Mouse (Mus musculus): Measurements from ENCODE around the gene Tas2r138. TPM values are rescaled to one million over a fixed set of nuclear protein-coding genes. Genes with fewer than 3 reads are reported as not detected.

Gene Tas2r138
- total and polyA plus RNA-seq, 3 experiments, result not detected

DNA sequence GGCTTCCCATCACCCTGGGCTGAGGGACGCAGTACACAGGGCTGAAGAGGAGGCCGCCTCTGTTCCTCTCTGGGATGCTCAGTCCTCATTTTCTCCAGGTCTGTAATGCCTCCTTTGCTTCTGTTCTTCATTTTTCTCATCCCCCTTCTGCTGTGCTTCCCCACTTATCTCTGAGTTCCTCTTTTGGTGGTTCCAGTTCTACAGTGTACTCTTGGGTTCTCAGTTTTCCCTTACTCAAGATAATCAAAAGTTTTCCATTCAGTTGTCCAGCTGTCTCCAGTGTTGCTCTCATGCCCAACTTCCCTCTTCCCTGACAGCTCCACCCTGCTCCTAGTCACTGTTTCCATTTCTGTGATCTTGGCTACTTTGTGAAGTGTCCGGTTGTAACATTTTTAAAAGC is 39.5 kb downstream of the Tas2r138 start:
- Histone ChIP-seq H3K9ac (ENCODE audit: control insufficient read depth, low read depth, low read length, poor library complexity, severe bottlenecking) (no peak overlapping the region), H3K27ac (ENCODE audit: control insufficient read depth, low read depth, low read length) (no peak overlapping the region), H3K36me3 (ENCODE audit: control insufficient read depth in 1 of 2, insufficient read depth in 2 of 2, low read length in 2 of 2) (no peaks in the 10 kb centered on the region), H3K9me3 (replicated peaks; ENCODE audit: insufficient read depth, low read length) (no peaks in the 10 kb centered on the region), H3K79me2 (ENCODE audit: control insufficient read depth, insufficient read depth, low read length, poor library complexity) (no peaks in the 10 kb centered on the region), H3K27me3 (ENCODE audit: control insufficient read depth in 1 of 2, insufficient read depth in 2 of 2, low read length in 2 of 2) (no peaks in the 10 kb centered on the region), H3K4me3 (ENCODE audit: control insufficient read depth in 1 of 2, insufficient read depth in 1 of 2, low read depth in 2 of 2, low read length in 2 of 2) (no peak overlapping the region), H3K4me1 (ENCODE audit: control insufficient read depth in 1 of 2, insufficient read depth in 2 of 2, low read length in 2 of 2) (no peaks in the 10 kb centered on the region)
- TF ChIP-seq GATA1 (IDR thresholded peaks at IDR 0.05; ENCODE audit: low read depth, low read length) (no peak), CHD2 (IDR thresholded peaks at IDR 0.05; ENCODE audit: low read length) (no peak), POLR2A (IDR thresholded peaks at IDR 0.05; ENCODE audit: control insufficient read depth in 1 of 2, insufficient read depth in 1 of 2, low read depth in 1 of 2, low read length in 2 of 2, poor library complexity in 1 of 2) (no peak), CTCF (IDR thresholded peaks at IDR 0.05 in 2 of 3, conservative IDR thresholded peaks at IDR 0.05 in 1 of 3; ENCODE audit: control insufficient read depth in 1 of 3, insufficient read depth in 1 of 3, low read depth in 2 of 3, low read length in 3 of 3, poor library complexity in 1 of 3, severe bottlenecking in 1 of 3) (no peak)
- no peak for DNase-seq (ENCODE audit: low read depth, low spot score)

DNA sequence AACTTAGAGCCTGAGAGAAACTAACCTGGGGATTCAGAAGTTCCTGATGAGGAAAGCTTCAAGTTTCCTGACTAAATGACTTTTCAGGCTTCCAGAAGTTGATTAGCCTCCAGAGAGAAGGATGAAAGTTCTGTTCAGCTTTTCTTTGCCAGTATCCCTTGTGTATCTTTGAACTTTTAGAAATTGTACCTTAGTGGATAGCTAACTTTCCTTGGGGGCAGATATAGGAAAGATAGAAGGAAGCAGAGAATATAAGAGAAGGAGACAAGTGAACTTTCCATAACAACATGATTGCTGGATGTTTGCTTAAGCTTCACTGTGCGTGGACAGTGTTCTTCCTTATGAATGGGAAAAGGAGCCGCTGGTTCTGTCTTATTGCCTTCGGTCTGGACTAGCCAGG is 43.9 kb downstream of the Tas2r138 start, which contains the start of gene Olfr460:
Olfr460 (plus strand) TSS at position 301 of the 400 bp plus-strand sequence.
- Histone ChIP-seq H3K36me3 (ENCODE audit: control insufficient read depth in 1 of 2, insufficient read depth in 2 of 2, low read length in 2 of 2) (no peaks in the 10 kb centered on the region), H3K79me2 (ENCODE audit: control insufficient read depth, insufficient read depth, low read length, poor library complexity) (no peaks in the 10 kb centered on the region), H3K4me3 (ENCODE audit: control insufficient read depth in 1 of 2, insufficient read depth in 1 of 2, low read depth in 2 of 2, low read length in 2 of 2) (no peak within 1 kb of the TSS), H3K9ac (ENCODE audit: control insufficient read depth, low read depth, low read length, poor library complexity, severe bottlenecking) (no peak within 1 kb of the TSS), H3K9me3 (replicated peaks; ENCODE audit: insufficient read depth, low read length) (no peaks in the 10 kb centered on the region), H3K27me3 (ENCODE audit: control insufficient read depth in 1 of 2, insufficient read depth in 2 of 2, low read length in 2 of 2) (no peaks in the 10 kb centered on the region), H3K4me1 (ENCODE audit: control insufficient read depth in 1 of 2, insufficient read depth in 2 of 2, low read length in 2 of 2) (no peaks in the 10 kb centered on the region), H3K27ac (ENCODE audit: control insufficient read depth, low read depth, low read length) (no peak within 1 kb of the TSS)
- TF ChIP-seq USF2 (IDR thresholded peaks at IDR 0.05; ENCODE audit: borderline replicate concordance in 1 of 2, insufficient read depth in 1 of 2, low read depth in 1 of 2, low read length in 2 of 2) (no peak), POLR2AphosphoS5 (IDR thresholded peaks at IDR 0.05; ENCODE audit: borderline replicate concordance, low read depth, low read length) (no peak), SIN3A (IDR thresholded peaks at IDR 0.05; ENCODE audit: low read length) (no peak), TCF12 (IDR thresholded peaks at IDR 0.05; ENCODE audit: low read depth, low read length) (no peak), RAD21 (IDR thresholded peaks at IDR 0.05; ENCODE audit: low read depth, low read length) (no peak), GABPA (IDR thresholded peaks at IDR 0.05; ENCODE audit: low read depth, low read length) (no peak), ZKSCAN1 (IDR thresholded peaks at IDR 0.05; ENCODE audit: low read depth, low read length) (no peak)
- DNase-seq (ENCODE audit: low read depth, low spot score), result no peak

Other genes starting within 250 kb of the Tas2r138 start
- gene E330009J07Rik, start 177.2 kb downstream of the Tas2r138 start, total RNA-seq (2012; rRNA removed), result 6.1 and 6.4 TPM in 2 replicates
- gene E330009J07Rik, start 177.2 kb downstream of the Tas2r138 start, polyA plus RNA-seq (2012; ENCODE audit: insufficient read depth in 1 of 2, insufficient read length in 2 of 2, low read depth in 1 of 2, low replicate concordance in 2 of 2, missing spikeins in 1 of 2), result 1 to 10 TPM in 1 of 2 experiments, not detected in 1; 5.9 TPM
- not detected in 2 replicates for gene Wee2, start 174.2 kb downstream of the Tas2r138 start, total RNA-seq (2012; rRNA removed)
- not detected for gene Wee2, start 174.2 kb downstream of the Tas2r138 start, polyA plus RNA-seq (2012; ENCODE audit: insufficient read depth in 1 of 2, insufficient read length in 2 of 2, low read depth in 1 of 2, low replicate concordance in 2 of 2, missing spikeins in 1 of 2)
- 97.2 and 99.2 TPM in 2 replicates for gene Ssbp1, start 142.0 kb downstream of the Tas2r138 start, total RNA-seq (2012; rRNA removed)
- gene Ssbp1, start 142.0 kb downstream of the Tas2r138 start, polyA plus RNA-seq (2012; ENCODE audit: insufficient read depth in 1 of 2, insufficient read length in 2 of 2, low read depth in 1 of 2, low replicate concordance in 2 of 2, missing spikeins in 1 of 2), result 10 to 100 TPM in 1 of 2 experiments, not detected in 1; 91.7 TPM
- gene Tas2r137, start 122.1 kb downstream of the Tas2r138 start, total RNA-seq (2012; rRNA removed), result not detected in 2 replicates
- gene Tas2r137, start 122.1 kb downstream of the Tas2r138 start, polyA plus RNA-seq (2012; ENCODE audit: insufficient read depth in 1 of 2, insufficient read length in 2 of 2, low read depth in 1 of 2, low replicate concordance in 2 of 2, missing spikeins in 1 of 2), result not detected
- gene Tas2r108, start 119.8 kb downstream of the Tas2r138 start, total RNA-seq (2012; rRNA removed), result 0.16 TPM in 1 of 2 replicates, not detected in the other
- under 1 TPM in 1 of 2 experiments, not detected in 1; 0.10 TPM for gene Tas2r108, start 119.8 kb downstream of the Tas2r138 start, polyA plus RNA-seq (2012; ENCODE audit: insufficient read depth in 1 of 2, insufficient read length in 2 of 2, low read depth in 1 of 2, low replicate concordance in 2 of 2, missing spikeins in 1 of 2)
- gene Prss37, start 93.8 kb downstream of the Tas2r138 start, total RNA-seq (2012; rRNA removed), result not detected in 2 replicates
- gene Prss37, start 93.8 kb downstream of the Tas2r138 start, polyA plus RNA-seq (2012; ENCODE audit: insufficient read depth in 1 of 2, insufficient read length in 2 of 2, low read depth in 1 of 2, low replicate concordance in 2 of 2, missing spikeins in 1 of 2), result not detected
- gene Olfr461, start 58.3 kb downstream of the Tas2r138 start, total RNA-seq (2012; rRNA removed), result not detected in 2 replicates
- gene Olfr461, start 58.3 kb downstream of the Tas2r138 start, polyA plus RNA-seq (2012; ENCODE audit: insufficient read depth in 1 of 2, insufficient read length in 2 of 2, low read depth in 1 of 2, low replicate concordance in 2 of 2, missing spikeins in 1 of 2), result not detected
- gene Olfr460, start 43.8 kb downstream of the Tas2r138 start, total RNA-seq (2012; rRNA removed), result not detected in 2 replicates
- not detected for gene Olfr460, start 43.8 kb downstream of the Tas2r138 start, polyA plus RNA-seq (2012; ENCODE audit: insufficient read depth in 1 of 2, insufficient read length in 2 of 2, low read depth in 1 of 2, low replicate concordance in 2 of 2, missing spikeins in 1 of 2)
- not detected in 2 replicates for gene Clec5a, start 27.5 kb downstream of the Tas2r138 start, total RNA-seq (2012; rRNA removed)
- not detected for gene Clec5a, start 27.5 kb downstream of the Tas2r138 start, polyA plus RNA-seq (2012; ENCODE audit: insufficient read depth in 1 of 2, insufficient read length in 2 of 2, low read depth in 1 of 2, low replicate concordance in 2 of 2, missing spikeins in 1 of 2)
- not detected in 2 replicates for gene Mgam, start 15.5 kb upstream of the Tas2r138 start, total RNA-seq (2012; rRNA removed)
- not detected for gene Mgam, start 15.5 kb upstream of the Tas2r138 start, polyA plus RNA-seq (2012; ENCODE audit: insufficient read depth in 1 of 2, insufficient read length in 2 of 2, low read depth in 1 of 2, low replicate concordance in 2 of 2, missing spikeins in 1 of 2)

All from MEL (cell line).